Mouse (Mus musculus) hindbrain, embryonic 16.5 days (tissue): ENCODE results near the gene Gm5108. TPM values are rescaled to one million over a fixed set of nuclear protein-coding genes. Genes with fewer than 3 reads are reported as not detected.

ENCODE experiments used
- ATAC-seq: fragments of 200-750 bp; cut with Nextera tagmentation; 2 replicates; pipeline ENCODE4 v1.8.0; 2017; ENCODE audit warnings: moderate TSS enrichment, moderate library complexity
- H3K27ac ChIP-seq: fragments of 300-500 bp; sonication (generic); 2 replicates; pipeline ENCODE4 v1.5.1; 2014; ENCODE audit warnings: low read depth, mild to moderate bottlenecking, control low read depth, low read length, moderate library complexity
- H3K27me3 ChIP-seq: fragments of 300-500 bp; sonication (generic); replicated peaks from 2 replicates; pipeline ENCODE4 v1.6.1; 2014; ENCODE audit warnings: low read length; ENCODE audit not compliant: control insufficient read depth, insufficient read depth
- H3K36me3 ChIP-seq: fragments of 300-500 bp; sonication (generic); 2 replicates; pipeline ENCODE4 v1.6.1; 2014; ENCODE audit warnings: mild to moderate bottlenecking, low read length, moderate library complexity, mixed read lengths; ENCODE audit not compliant: control insufficient read depth, insufficient read depth
- H3K4me1 ChIP-seq: fragments of 300-500 bp; sonication (generic); 2 replicates; pipeline ENCODE4 v1.6.1; 2014; ENCODE audit warnings: low read depth, low read length; ENCODE audit not compliant: control insufficient read depth, insufficient read depth
- H3K4me2 ChIP-seq: fragments of 300-500 bp; sonication (generic); 2 replicates; pipeline ENCODE4 v1.6.1; 2014; ENCODE audit warnings: mild to moderate bottlenecking, low read length, control low read depth, moderate library complexity
- H3K4me3 ChIP-seq: fragments of 300-500 bp; sonication (generic); 2 replicates; pipeline ENCODE4 v1.5.1; 2014; ENCODE audit warnings: mild to moderate bottlenecking, low read length, control low read depth, moderate library complexity
- H3K9ac ChIP-seq: fragments of 300-500 bp; sonication (generic); 2 replicates; pipeline ENCODE4 v1.6.1; 2014; ENCODE audit warnings: low read depth, mild to moderate bottlenecking, control low read depth, low read length, moderate library complexity
- H3K9me3 ChIP-seq: fragments of 300-500 bp; sonication (generic); 2 replicates; pipeline ENCODE4 v1.6.1; 2014; ENCODE audit warnings: mild to moderate bottlenecking, low read length, moderate library complexity; ENCODE audit not compliant: control insufficient read depth
- WGBS: fragments of 180-500 bp; shearing (Covaris S2); extraction: QIAGEN DNeasy Blood & Tissue Kit; methylation state at CpG from one replicate; pipeline ENCODE4 v1.1.7; 2014; 5-methylcytosine and 5-hydroxymethylcytosine counted together
- polyA plus RNA-seq: library from polyadenylated mRNA; unstranded; fragments of >200 nt; fragmentation: Nextera tagmentation; extraction: Ambion mirVana; gene quantifications from 2 replicates; pipeline ENCODE4 v1.2.1, GENCODE M21; 2015

The Gm5108 gene
- polyA plus RNA-seq, 1 experiment from 2014 or later: not detected

DNA sequence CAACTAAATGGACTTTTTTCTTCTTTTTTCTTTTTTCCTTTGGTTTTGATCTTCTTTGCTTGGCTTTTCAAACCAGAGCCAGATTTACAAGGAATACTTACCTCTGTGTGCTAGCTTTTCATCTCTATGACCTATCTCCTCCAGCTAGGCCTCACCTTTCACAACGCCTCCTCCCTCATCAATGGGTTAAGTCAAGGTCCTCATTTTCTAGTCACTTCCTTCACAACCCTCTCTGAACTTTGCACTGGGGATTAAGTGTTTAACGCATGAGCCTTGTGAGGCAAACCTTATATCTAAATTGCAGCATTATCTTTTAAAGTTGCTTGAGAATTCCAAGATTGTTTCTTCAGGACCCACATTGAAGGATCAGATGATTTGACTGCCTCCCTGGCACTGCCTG lies 63.0 kb downstream of the Gm5108 start:
- no peak for ATAC-seq
- H3K27ac ChIP-seq: no peak overlapping the region
- H3K4me1 ChIP-seq: no peaks in the 10 kb centered on the region
- no peaks in the 10 kb centered on the region for H3K36me3 ChIP-seq
- H3K9ac ChIP-seq: no peak overlapping the region
- WGBS: 74% methylated on average over 2 of the region's 2 CpGs
- no peak overlapping the region for H3K4me2 ChIP-seq
- no peaks in the 10 kb centered on the region for H3K27me3 ChIP-seq
- H3K9me3 ChIP-seq: no peaks in the 10 kb centered on the region
- no peak overlapping the region for H3K4me3 ChIP-seq

DNA sequence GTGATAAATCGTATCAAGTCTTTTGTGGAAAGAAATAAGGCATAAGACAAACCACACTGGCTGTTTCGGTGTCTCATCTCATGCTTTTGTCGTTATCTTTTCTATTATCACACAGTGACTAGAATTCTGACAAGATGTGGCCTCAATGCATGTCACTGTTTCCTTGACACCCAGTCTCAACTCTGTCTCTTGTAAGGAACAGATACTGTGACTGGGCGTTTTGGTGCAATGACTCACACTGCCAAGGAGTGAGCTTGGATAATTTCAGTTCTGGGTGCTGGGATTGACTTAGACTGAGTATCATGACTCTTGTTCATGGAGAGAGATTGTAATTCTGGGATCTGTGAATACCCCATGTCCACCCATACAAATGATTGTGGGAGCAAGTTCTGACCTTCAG lies 65.6 kb downstream of the Gm5108 start:
- no peak for ATAC-seq
- no peak overlapping the region for H3K9ac ChIP-seq
- no peak overlapping the region for H3K4me2 ChIP-seq
- 82% methylated on average over 4 of the region's 4 CpGs for WGBS
- no peaks in the 10 kb centered on the region for H3K9me3 ChIP-seq
- H3K27me3 ChIP-seq: no peaks in the 10 kb centered on the region
- no peaks in the 10 kb centered on the region for H3K4me1 ChIP-seq
- H3K4me3 ChIP-seq: no peak overlapping the region
- no peaks in the 10 kb centered on the region for H3K36me3 ChIP-seq
- no peak overlapping the region for H3K27ac ChIP-seq

DNA sequence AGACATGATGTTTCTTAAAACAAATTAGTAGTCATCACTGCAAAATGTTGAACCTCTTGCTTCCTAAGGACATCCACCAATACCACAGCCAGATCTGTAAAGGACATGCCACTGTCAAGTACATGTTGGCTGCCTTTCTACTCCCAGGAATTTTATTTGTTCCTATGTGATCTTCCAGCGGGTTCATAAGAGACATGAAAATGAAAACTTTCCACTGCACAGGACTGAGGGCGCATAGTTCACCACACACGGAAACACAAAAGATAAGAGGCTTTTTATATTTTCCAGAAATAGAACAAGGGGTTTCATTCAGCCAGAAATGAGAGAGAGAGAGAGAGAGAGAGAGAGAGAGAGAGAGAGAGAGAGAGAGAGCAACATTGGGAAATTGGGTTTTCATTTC lies 70.1 kb downstream of the Gm5108 start:
- Histone ChIP-seq H3K27me3 (no peaks in the 10 kb centered on the region), H3K9ac (no peak overlapping the region), H3K36me3 (no peaks in the 10 kb centered on the region), H3K9me3 (no peaks in the 10 kb centered on the region), H3K27ac (no peak overlapping the region), H3K4me2 (no peak overlapping the region), H3K4me1 (no peaks in the 10 kb centered on the region), H3K4me3 (no peak overlapping the region)
- WGBS: 81% methylated on average over 3 of the region's 3 CpGs
- no peak for ATAC-seq

DNA sequence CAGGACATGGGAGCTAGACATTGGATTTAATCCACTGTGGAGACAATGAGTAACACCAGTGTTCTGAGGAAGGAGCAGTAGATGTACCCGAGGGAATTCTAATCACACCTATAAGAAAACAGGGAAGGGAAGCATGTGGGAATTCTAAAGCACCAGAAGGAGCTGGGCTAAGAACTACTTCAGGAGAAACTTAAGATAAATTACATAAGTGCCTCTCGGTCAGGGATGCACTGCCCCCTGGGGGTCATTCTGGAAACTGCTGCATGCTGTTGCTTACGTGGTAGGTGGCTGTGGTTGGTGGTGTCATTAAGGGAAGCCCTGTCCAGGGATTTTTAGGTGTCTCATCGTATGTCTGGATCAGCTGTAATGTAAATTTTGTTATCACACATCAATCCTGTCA lies 71.1 kb downstream of the Gm5108 start:
- H3K36me3 ChIP-seq: no peaks in the 10 kb centered on the region
- WGBS: 21% methylated on average over 4 of the region's 4 CpGs
- no peak overlapping the region for H3K4me3 ChIP-seq

DNA sequence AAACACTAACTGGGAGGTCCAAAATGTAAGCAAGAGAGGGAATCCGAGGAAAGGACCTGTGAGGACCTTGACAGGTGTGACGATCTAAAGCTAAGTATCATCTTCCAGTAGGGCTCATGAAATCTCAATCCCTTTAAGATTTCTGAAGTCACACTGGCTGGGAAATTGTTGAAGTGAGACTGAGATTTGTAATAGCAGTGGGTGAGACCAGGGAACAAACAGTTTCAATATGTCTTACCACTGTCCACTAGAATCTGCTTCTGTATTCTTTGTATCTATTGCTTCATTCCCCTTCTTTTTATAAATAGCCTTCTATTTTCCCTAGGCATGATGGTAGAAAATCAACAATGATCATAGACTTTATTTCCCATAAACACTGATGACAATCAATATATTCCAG lies 79.4 kb downstream of the Gm5108 start:
- Histone ChIP-seq H3K36me3 (no peaks in the 10 kb centered on the region), H3K4me1 (no peaks in the 10 kb centered on the region), H3K27me3 (no peaks in the 10 kb centered on the region), H3K27ac (no peak overlapping the region), H3K4me3 (no peak overlapping the region), H3K9ac (no peak overlapping the region), H3K4me2 (no peak overlapping the region), H3K9me3 (no peaks in the 10 kb centered on the region)
- WGBS: 73% methylated on average over 2 of the region's 2 CpGs
- no peak for ATAC-seq

More for the DNA sequence above, 71.1 kb downstream of the Gm5108 start:
- H3K27me3 ChIP-seq: no peaks in the 10 kb centered on the region
- H3K4me1 ChIP-seq: no peaks in the 10 kb centered on the region
- no peak for ATAC-seq
- H3K4me2 ChIP-seq: no peak overlapping the region
- H3K9me3 ChIP-seq: no peaks in the 10 kb centered on the region
- no peak overlapping the region for H3K9ac ChIP-seq
- H3K27ac ChIP-seq: no peak overlapping the region

Other genes with a start within 250 kb of the Gm5108 start
- 50.8 and 55.2 TPM in 2 replicates for gene Atp8a1, start 94.2 kb upstream of the Gm5108 start, polyA plus RNA-seq
- not detected in 2 replicates for gene Gm21905, start 4.8 kb downstream of the Gm5108 start, polyA plus RNA-seq
- not detected in 2 replicates for gene Grxcr1, start 90.2 kb downstream of the Gm5108 start, polyA plus RNA-seq